Mouse (Mus musculus) G1E (cell line): ENCODE data around the gene Kyat3. TPM values are rescaled to one million over a fixed set of nuclear protein-coding genes. Genes with fewer than 3 reads are reported as not detected.

Experiments used
- ATAC-seq: 2 replicates; pipeline ENCODE4 v1.8.0; 2016; ENCODE audit warnings: mild to moderate bottlenecking; ENCODE audit not compliant: insufficient number of reproducible peaks, poor library complexity, low FRiP score, severe bottlenecking; ENCODE audit errors: extremely low read depth
- DNase-seq: peaks from one replicate; pipeline ENCODE4 v3.0.0; 2012; ENCODE audit warnings: low spot score
- H3K27me3 ChIP-seq: 2 replicates; pipeline ENCODE4 v1.6.1; 2012; ENCODE audit warnings: mild to moderate bottlenecking, low read length, inconsistent platforms; ENCODE audit not compliant: insufficient read depth
- H3K36me3 ChIP-seq: replicated peaks from 2 replicates; pipeline ENCODE3; 2012; ENCODE audit warnings: mild to moderate bottlenecking, inconsistent platforms
- H3K4me1 ChIP-seq: 2 replicates; pipeline ENCODE4 v1.6.1; 2012; ENCODE audit warnings: low read depth, low read length, inconsistent platforms, mixed read lengths; ENCODE audit not compliant: insufficient read depth
- H3K4me3 ChIP-seq: 2 replicates; pipeline ENCODE4 v1.5.1; 2012; ENCODE audit warnings: low read depth, mild to moderate bottlenecking, inconsistent platforms, low read length, moderate library complexity, mixed read lengths
- H3K9me3 ChIP-seq: replicated peaks from 2 replicates; pipeline ENCODE4 v1.6.1; 2012; ENCODE audit warnings: inconsistent platforms
- CTCF ChIP-seq: IDR thresholded peaks from 2 replicates; pipeline ENCODE4 v1.5.1; 2012; ENCODE audit warnings: low read depth, low read length, inconsistent platforms, mixed read lengths
- GATA1 ChIP-seq: IDR thresholded peaks from 2 replicates; pipeline ENCODE4 v1.6.1; 2012; ENCODE audit warnings: borderline replicate concordance, low read length, inconsistent platforms, mixed read lengths
- GATA2 ChIP-seq: IDR thresholded peaks from 2 replicates; pipeline ENCODE4 v1.6.1; 2012; ENCODE audit warnings: low read depth, low read length, inconsistent platforms, borderline replicate concordance
- POLR2AphosphoS5 ChIP-seq: IDR thresholded peaks from 2 replicates; pipeline ENCODE4 v1.6.1; 2012; ENCODE audit warnings: low read depth, low read length, inconsistent platforms; ENCODE audit not compliant: insufficient replicate concordance
- TAL1 ChIP-seq: conservative IDR thresholded peaks from 2 replicates; pipeline ENCODE4 v1.6.1; 2012; ENCODE audit warnings: low read depth, low read length, inconsistent platforms, mixed read lengths
- polyA plus RNA-seq: library from polyadenylated mRNA; stranded (reverse); fragments of >175 nt; gene quantifications from 2 replicates; pipeline ENCODE4 v1.2.3, GENCODE M21; 2012
- total RNA-seq, 2 experiments: library from RNA; stranded (forward) in 1 of 2; stranded (reverse) in 1 of 2; fragments of 200-1000 nt in 1 of 2; fragments of >200 nt in 1 of 2; fragmentation: Nextera tagmentation in 1 of 2; gene quantifications; 2 replicates each; pipeline ENCODE4 v1.2.3; 2014 to 2017

Gene Kyat3
- total RNA-seq (2014; fragmentation: Nextera tagmentation) (not detected in 2 replicates), total RNA-seq (2017) (0.17 and 0.22 TPM in 2 replicates), polyA plus RNA-seq (not detected in 2 replicates)

GRCm38 (mm10) chr3:142700442-142701322 is at the start of gene Kyat3:
TSS of gene Kyat3 (plus strand) at chr3:142701051.
- Histone ChIP-seq H3K9me3 (no peaks in the 10 kb centered on the region), H3K4me3 (no peak within 1 kb of the TSS), H3K4me1 (no peaks in the 10 kb centered on the region), H3K36me3 (no peaks in the 10 kb centered on the region), H3K27me3 (peaks cover 23% of the 10 kb centered on the region)
- no peak; the same call in 1 of the 2 replicates for ATAC-seq
- no peak for DNase-seq
- no peak for TF ChIP-seq CTCF
- TF ChIP-seq POLR2AphosphoS5, result no peak
- no peak for TF ChIP-seq GATA1
- no peak for TF ChIP-seq GATA2

- Histone ChIP-seq H3K4me3 (no peak overlapping the region), H3K9me3 (peaks cover 8% of the 10 kb centered on the region), H3K4me1 (no peaks in the 10 kb centered on the region), H3K36me3 (no peaks in the 10 kb centered on the region), H3K27me3 (peaks cover 3% of the 10 kb centered on the region; the same call in 1 of the 2 replicates)
- no peak for DNase-seq
- TF ChIP-seq TAL1, result no peak
- no peak for TF ChIP-seq GATA1
- TF ChIP-seq GATA2, result no peak
- TF ChIP-seq POLR2AphosphoS5, result no peak
- no peak for ATAC-seq
Observed at GRCm38 (mm10) chr3:142664723-142665122, 36.1 kb upstream of the Kyat3 start.

- no peak for DNase-seq
- no peaks in the 10 kb centered on the region for H3K9me3 ChIP-seq
- ATAC-seq, result no peak
Observed at GRCm38 (mm10) chr3:142674607-142675006, 26.2 kb upstream of the Kyat3 start.

GRCm38 (mm10) chr3:142687939-142688338 is 12.9 kb upstream of the Kyat3 start:
- no peaks in the 10 kb centered on the region; the same call in 1 of the 2 replicates for H3K27me3 ChIP-seq
- H3K36me3 ChIP-seq, result no peaks in the 10 kb centered on the region
- H3K4me1 ChIP-seq, result no peaks in the 10 kb centered on the region
- H3K9me3 ChIP-seq, result peaks cover 13% of the 10 kb centered on the region
- no peak overlapping the region; the same call in 1 of the 2 replicates for H3K4me3 ChIP-seq
- ATAC-seq (no peak), DNase-seq (no peak)
- TF ChIP-seq GATA1, result no peak
- TF ChIP-seq POLR2AphosphoS5, result no peak
- no peak for TF ChIP-seq TAL1
- TF ChIP-seq GATA2, result no peak
- no peak for TF ChIP-seq CTCF

More at GRCm38 (mm10) chr3:142674607-142675006, 26.2 kb upstream of the Kyat3 start:
- H3K4me3 ChIP-seq, result no peak overlapping the region
- H3K36me3 ChIP-seq, result no peaks in the 10 kb centered on the region
- no peaks in the 10 kb centered on the region for H3K27me3 ChIP-seq
- H3K4me1 ChIP-seq, result no peaks in the 10 kb centered on the region
- no peak for TF ChIP-seq GATA1
- TF ChIP-seq GATA2, result no peak
- no peak for TF ChIP-seq CTCF
- no peak for TF ChIP-seq POLR2AphosphoS5
- TF ChIP-seq TAL1, result no peak

GRCm38 (mm10) chr3:142688353-142688752 is 12.5 kb upstream of the Kyat3 start:
- Histone ChIP-seq H3K27me3 (no peaks in the 10 kb centered on the region; the same call in 1 of the 2 replicates), H3K4me3 (no peak overlapping the region; the same call in 1 of the 2 replicates), H3K9me3 (peaks cover 15% of the 10 kb centered on the region), H3K36me3 (no peaks in the 10 kb centered on the region), H3K4me1 (no peaks in the 10 kb centered on the region)
- ATAC-seq (no peak), DNase-seq (no peak)
- TF ChIP-seq GATA1 (no peak), CTCF (no peak), GATA2 (no peak), TAL1 (no peak), POLR2AphosphoS5 (no peak)

GRCm38 (mm10) chr3:142696517-142696916 is 4.3 kb upstream of the Kyat3 start:
- H3K4me1 ChIP-seq, result no peaks in the 10 kb centered on the region

More at GRCm38 (mm10) chr3:142696517-142696916, 4.3 kb upstream of the Kyat3 start:
- DNase-seq, result no peak
- Histone ChIP-seq H3K36me3 (no peaks in the 10 kb centered on the region), H3K9me3 (peaks cover 7% of the 10 kb centered on the region), H3K27me3 (peaks cover 14% of the 10 kb centered on the region), H3K4me3 (no peak overlapping the region)
- TF ChIP-seq POLR2AphosphoS5 (no peak), GATA1 (no peak), CTCF (no peak), GATA2 (no peak), TAL1 (no peak)
- ATAC-seq, result no peak
